Mouse (Mus musculus) myocyte (in vitro differentiated cells): ENCODE measurements around the gene Mgst2.

ENCODE experiments used
- CEBPB ChIP-seq: IDR thresholded peaks from 2 replicates; pipeline ENCODE4 v1.6.1; 2011; ENCODE audit warnings: mild to moderate bottlenecking, moderate library complexity; ENCODE audit not compliant: poor library complexity, insufficient read depth, severe bottlenecking
- MAX ChIP-seq: IDR thresholded peaks from one replicate; pipeline ENCODE4 v1.6.1; 2011; ENCODE audit warnings: low read depth, mild to moderate bottlenecking, control low read depth
- MYOD1 ChIP-seq, 3 experiments: IDR thresholded peaks; one replicate each; pipeline ENCODE4 v1.6.1; 2011; ENCODE audit warnings: control low read depth in 2 of 3, low read depth in 2 of 3, mild to moderate bottlenecking in 2 of 3, moderate library complexity in 1 of 3; ENCODE audit not compliant: insufficient read length in 2 of 3, control insufficient read depth in 1 of 3
- POLR2A ChIP-seq: IDR thresholded peaks from one replicate; pipeline ENCODE4 v1.6.1; 2011; ENCODE audit warnings: low read depth, mild to moderate bottlenecking, control low read depth, moderate library complexity; ENCODE audit not compliant: insufficient read length
- TCF12 ChIP-seq: IDR thresholded peaks from one replicate; pipeline ENCODE4 v1.6.1; 2011; ENCODE audit warnings: mild to moderate bottlenecking, control low read depth; ENCODE audit not compliant: poor library complexity, insufficient read depth, severe bottlenecking
- USF1 ChIP-seq: IDR thresholded peaks from one replicate; pipeline ENCODE4 v1.6.1; 2011; ENCODE audit warnings: low read depth, mild to moderate bottlenecking, control low read depth, moderate library complexity

DNA sequence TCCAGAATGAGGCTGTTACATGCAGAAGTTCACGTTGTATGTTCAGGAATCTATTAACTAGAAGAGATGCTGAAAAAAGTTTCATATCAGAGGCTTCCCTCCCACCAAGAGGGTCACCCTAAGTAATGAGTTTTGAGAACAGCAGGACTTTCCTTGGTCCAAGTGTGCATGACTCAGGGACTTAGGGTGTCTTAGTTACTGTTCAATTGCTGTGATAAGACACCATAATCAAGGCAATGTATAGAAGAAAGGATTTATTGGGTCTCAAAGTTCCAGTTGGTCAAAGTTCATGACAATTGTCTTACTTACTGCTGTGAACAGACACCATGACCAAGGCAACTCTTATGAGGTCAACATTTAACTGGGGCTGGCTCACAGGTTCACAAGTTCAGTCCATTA is 10.9 kb downstream of the Mgst2 start:
- TF ChIP-seq POLR2A (no peak), MAX (no peak), TCF12 (no peak), CEBPB (no peak), USF1 (no peak), MYOD1 (IDR thresholded peaks at IDR 0.05; ENCODE audit: control insufficient read depth in 1 of 3, insufficient read length in 2 of 3, low read depth in 2 of 3) (no peak)
